Mouse (Mus musculus): Measurements from ENCODE around the gene Zfpm1.

Gene Zfpm1

DNA sequence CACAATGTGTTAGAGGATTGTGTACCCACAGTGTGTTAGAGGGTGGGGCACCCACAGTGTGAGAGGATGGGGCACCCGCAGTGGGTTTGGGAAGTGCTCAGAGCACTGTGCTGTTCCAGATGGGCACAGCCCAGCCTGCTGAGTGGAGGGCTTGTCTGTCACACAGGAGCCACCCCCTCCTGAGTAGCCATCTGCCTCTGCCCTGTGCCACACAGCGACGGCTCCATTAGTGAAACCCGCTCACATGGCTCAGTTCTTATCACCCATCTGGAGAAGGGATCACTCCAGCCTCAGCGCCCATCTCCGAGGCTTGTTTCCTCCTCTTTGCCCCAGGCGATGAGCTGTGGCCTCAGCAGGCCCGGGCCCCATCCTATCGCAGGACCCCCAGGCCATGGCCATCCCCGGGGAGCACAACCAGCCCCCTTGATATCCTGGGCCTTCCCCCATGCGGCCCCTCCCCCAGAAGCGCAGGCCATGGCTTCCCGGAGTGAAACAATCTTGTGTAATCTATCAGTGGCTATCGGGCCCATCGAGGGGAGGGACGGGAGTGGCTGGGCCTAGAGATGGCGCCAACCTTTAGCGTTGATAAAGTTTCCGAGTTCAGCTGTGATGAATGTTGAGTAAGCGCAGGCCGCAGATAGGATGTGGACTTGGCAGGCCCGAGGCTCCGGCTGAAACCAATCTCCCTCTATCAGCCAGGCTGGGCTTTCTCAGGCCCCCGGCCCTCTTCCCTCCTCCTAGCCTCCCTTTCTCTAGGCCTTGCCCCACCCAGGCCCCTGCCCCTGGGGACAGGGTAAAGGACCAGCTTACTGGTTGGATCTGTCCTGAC, 14.4 kb downstream of the Zfpm1 start:
- DNase-seq (ENCODE audit: low read depth, low spot score), result no peak

GRCm38 (mm10) chr8:122299581-122300254, 17.8 kb downstream of the Zfpm1 start:
- peak; percentile 20 for DNase-seq (ENCODE audit: low read depth, low spot score)

DNA sequence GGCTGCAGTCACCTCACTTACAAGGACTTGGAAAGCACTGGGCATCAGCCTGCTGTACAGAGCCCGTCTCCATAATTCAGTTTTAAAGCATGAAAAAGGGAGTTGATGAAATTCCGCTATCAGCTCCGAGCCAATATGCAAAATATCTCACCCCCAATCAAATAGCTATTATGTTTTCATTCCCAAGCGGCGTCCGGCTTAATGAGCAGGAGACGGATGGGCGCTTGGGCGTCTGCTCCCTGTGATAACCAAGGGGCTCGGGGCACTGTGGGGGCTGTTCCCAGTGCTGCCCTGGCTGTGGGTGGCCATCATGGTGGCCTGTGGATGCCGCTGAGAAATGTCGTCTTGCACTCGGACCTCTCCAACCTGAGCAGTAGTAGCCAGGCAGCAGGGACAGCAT, 19.1 kb downstream of the Zfpm1 start:
- DNase-seq (ENCODE audit: low read depth, low spot score), result no peak

- DNase-seq (ENCODE audit: low read depth, low spot score), result no peak
These were observed 19.9 kb downstream of the Zfpm1 start for GRCm38 (mm10) chr8:122301866-122302265.

- DNase-seq (ENCODE audit: low read depth, low spot score), result no peak
These were observed 21.5 kb downstream of the Zfpm1 start for GRCm38 (mm10) chr8:122303451-122303850.

- DNase-seq (ENCODE audit: low read depth, low spot score), result peak; percentile 37
These were observed 22.1 kb downstream of the Zfpm1 start for GRCm38 (mm10) chr8:122304058-122304457.

DNA sequence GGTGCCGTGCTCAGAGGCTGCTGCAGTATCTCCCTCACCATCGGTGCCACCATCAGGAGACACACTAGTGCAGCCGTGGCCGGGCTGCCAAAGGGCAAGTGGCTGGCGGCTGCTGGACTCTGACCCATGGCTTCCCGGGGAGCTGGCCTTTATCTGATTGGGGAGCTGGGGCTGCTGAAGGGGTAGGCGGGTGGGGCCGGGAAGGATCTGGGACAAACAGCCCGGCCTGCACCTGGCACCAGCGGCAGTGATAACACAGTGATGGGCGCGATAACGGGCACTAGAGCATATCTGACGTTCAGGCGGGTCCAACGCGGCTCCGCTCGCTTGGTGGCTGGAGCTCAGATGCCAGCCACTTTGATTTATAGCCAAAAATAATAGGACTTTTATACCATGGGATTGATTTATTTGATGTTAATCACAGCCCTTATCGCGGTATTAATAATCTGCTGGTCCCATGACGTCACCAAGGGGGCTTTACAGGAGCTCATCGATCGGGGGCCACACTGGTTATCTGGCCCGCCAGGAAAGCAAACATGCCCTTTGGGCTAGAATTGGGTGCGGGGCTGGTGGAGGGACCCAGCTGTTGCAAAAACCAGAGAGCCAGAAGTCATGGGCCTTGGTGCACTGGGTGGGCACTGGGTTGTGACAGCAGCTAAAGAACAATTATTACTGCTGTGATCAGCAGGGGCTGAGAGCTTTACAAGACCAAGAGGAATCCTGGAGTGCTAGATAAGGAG, 24.9 kb downstream of the Zfpm1 start:
- no peak for DNase-seq (ENCODE audit: low read depth, low spot score)

DNA sequence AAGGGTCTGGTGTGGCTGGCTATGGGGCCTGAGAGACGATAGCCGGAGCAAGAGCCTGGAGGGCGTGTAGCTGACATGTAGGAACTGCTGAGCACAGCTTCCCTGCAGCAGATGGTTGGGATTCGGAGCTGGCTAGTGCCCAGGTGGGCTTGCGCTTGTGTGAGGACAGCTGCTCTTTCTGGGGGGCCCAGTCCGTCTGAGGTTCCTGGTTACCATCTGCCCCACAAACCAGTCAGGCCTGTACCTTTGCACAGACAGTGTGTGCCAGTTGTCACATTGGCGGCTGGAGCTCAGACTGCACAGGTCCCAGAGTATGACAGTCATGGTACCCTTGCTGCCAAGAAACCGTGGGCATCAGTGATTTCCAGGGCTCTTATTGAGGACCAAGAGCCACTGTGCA, 25.9 kb downstream of the Zfpm1 start:
- no peak for DNase-seq (ENCODE audit: low read depth, low spot score)

DNA sequence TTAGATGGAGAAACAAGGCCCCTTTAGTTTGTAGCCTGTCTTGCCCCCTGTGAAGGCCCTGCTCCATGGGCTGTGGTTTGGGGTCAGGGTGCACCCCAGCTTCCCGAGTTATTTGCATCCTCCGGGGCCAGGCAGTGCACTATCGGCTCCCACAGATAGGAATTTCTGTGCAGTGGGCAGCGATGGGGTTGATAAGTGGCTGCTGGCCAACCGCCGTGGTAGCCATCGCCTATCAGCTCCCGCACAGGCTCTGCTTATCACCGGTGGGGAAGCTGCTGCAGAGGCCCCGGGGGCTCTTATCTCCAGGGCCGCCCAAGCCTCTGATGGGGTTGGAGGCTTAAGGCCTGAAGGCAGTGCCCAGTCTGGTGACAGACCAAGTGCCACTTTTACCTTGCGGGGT, 27.3 kb downstream of the Zfpm1 start:
- DNase-seq (ENCODE audit: low read depth, low spot score), result no peak

- no peak for DNase-seq (ENCODE audit: low read depth, low spot score)
These were observed 29.2 kb downstream of the Zfpm1 start for GRCm38 (mm10) chr8:122311115-122311514.

- DNase-seq (ENCODE audit: low read depth, low spot score), result no peak
These were observed 30.6 kb downstream of the Zfpm1 start for GRCm38 (mm10) chr8:122312553-122312952.

- no peak for DNase-seq (ENCODE audit: low read depth, low spot score)
These were observed 31.4 kb downstream of the Zfpm1 start for GRCm38 (mm10) chr8:122313310-122313709.

- DNase-seq (ENCODE audit: low read depth, low spot score), result peak; percentile 35
These were observed 33.1 kb downstream of the Zfpm1 start for GRCm38 (mm10) chr8:122314899-122315496.

GRCm38 (mm10) chr8:122316402-122316801, 34.5 kb downstream of the Zfpm1 start:
- DNase-seq (ENCODE audit: low read depth, low spot score), result no peak

DNA sequence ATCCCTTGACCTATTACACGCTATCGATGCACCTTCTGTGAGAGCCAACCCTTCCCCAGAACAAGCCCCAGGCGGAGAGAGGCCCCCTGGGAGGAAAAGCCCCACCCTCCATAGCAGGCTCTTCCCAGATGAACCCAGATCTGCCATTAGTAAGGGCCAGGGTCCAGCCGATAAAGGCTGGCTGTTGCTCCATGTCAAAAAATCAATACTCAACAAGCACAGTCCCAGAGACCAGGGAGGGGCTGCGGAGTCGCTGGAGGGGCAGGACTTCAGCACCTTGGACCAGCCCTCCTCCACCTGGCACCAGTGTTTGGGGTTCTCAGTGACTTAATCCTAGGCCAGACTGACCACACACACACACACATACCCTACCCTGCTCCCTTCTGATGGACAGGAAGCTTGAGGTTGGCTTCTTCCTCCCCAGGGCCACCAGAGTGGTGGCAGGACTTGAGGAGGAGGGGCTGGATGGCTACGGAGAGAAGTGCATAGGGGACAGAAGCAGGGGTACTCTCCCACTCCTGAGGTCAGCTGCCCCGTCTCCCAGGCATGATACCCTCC, 36.1 kb downstream of the Zfpm1 start:
- no peak for DNase-seq (ENCODE audit: low read depth, low spot score)

GRCm38 (mm10) chr8:122319045-122319707, 37.2 kb downstream of the Zfpm1 start:
- no peak for DNase-seq (ENCODE audit: low read depth, low spot score)

GRCm38 (mm10) chr8:122319708-122320075, 37.8 kb downstream of the Zfpm1 start:
- DNase-seq (ENCODE audit: low read depth, low spot score), result no peak

- no peak for DNase-seq (ENCODE audit: low read depth, low spot score)
These were observed 38.6 kb downstream of the Zfpm1 start for GRCm38 (mm10) chr8:122320541-122320940.

DNA sequence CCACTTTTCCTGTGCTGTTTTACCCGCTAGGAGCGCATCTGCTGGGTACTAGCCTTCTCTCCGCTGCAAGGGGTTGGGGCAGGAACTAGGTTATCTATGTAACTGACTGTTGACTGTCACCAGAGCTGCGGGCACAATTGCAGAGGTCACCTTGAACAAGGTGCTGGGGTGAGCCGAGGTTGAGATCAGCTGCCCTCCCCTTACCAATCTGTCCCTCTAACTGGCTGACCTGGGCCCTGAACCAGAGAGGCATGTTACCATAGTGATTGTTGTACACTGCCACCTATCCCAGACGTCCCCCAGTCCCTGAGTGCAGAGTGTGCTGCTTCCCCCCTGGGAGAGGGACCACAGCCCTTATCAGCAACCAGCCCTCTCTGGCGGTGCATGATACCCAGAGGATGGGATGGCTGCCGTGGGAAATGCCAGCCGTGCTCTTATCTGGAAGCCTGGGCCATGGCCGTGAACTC, 39.5 kb downstream of the Zfpm1 start:
- DNase-seq (ENCODE audit: low read depth, low spot score), result no peak

DNA sequence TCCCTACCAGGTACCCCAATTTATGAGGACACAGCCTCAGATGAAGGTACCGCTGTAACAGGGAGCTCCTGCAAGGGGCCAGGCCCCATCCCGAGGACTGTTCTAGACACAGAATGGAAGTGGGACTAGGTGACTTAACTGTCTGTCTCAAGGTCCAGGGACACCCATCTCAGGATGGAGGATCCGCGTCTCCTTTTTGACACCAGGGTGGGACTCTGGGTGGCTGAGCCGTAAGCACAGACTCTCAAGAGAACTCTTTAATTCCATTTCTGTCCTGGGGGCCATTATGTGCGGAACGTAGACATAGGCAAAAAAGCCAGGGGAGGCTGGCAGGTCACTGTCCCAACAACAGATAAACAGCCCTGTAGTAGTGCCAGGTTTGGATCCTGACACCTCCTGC, 40.2 kb downstream of the Zfpm1 start:
- DNase-seq (ENCODE audit: low read depth, low spot score), result no peak

DNA sequence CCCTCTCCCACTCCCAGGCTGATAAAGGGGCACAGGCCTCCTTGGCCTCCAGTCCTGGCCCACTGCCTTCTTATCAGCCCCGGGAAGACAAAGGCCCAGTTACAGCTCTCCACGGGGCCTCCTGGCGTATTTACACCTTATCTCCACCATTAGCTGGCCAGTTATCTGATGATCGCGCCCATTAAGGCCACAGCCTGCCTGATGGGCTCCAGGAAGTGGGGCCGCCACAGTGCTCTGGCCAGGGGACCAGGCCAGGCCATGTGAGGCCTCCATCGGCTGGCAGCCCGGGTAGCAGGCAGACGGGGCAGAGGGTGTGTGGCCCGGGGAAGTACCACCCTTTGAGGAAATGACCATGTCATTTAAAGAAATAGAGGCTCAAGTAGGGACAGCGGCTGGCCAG, 40.9 kb downstream of the Zfpm1 start:
- no peak for DNase-seq (ENCODE audit: low read depth, low spot score)
